Mouse (Mus musculus) forebrain, embryonic 14.5 days (tissue): ENCODE measurements around the gene Itpr1. TPM values are rescaled to one million over a fixed set of nuclear protein-coding genes. Genes with fewer than 3 reads are reported as not detected.
A peak's percentile ranks its signal among the peaks of the same experiment; 100 is the strongest.

Experiments used
- ATAC-seq: fragments of 200-750 bp; cut with Nextera tagmentation; 2 replicates; pipeline ENCODE4 v1.8.0; 2017; ENCODE audit warnings: mild to moderate bottlenecking, moderate library complexity
- DNase-seq: peaks from one replicate; pipeline ENCODE4 v3.0.0-alpha.2; 2015; ENCODE audit warnings: low spot score
- H3K27ac ChIP-seq: fragments of 300-500 bp; sonication (generic); 2 replicates; pipeline ENCODE4 v1.5.1; 2014; ENCODE audit warnings: low read depth, mild to moderate bottlenecking, control low read depth, low read length, moderate library complexity
- H3K27me3 ChIP-seq: fragments of 300-500 bp; sonication (generic); replicated peaks from 2 replicates; pipeline ENCODE4 v1.6.1; 2014; ENCODE audit warnings: low read length, control low read depth, mixed read lengths; ENCODE audit not compliant: control insufficient read depth, insufficient read depth
- H3K36me3 ChIP-seq: fragments of 300-500 bp; sonication (generic); 2 replicates; pipeline ENCODE4 v1.6.1; 2014; ENCODE audit warnings: low read length, control low read depth; ENCODE audit not compliant: control insufficient read depth, insufficient read depth
- H3K4me1 ChIP-seq: fragments of 300-500 bp; sonication (generic); 2 replicates; pipeline ENCODE4 v1.6.1; 2014; ENCODE audit warnings: antibody characterized with exemption, low read length, control low read depth; ENCODE audit not compliant: control insufficient read depth, insufficient read depth
- H3K4me2 ChIP-seq: fragments of 300-500 bp; sonication (generic); 2 replicates; pipeline ENCODE4 v1.6.1; 2014; ENCODE audit warnings: mild to moderate bottlenecking, control low read depth, low read length
- H3K4me3 ChIP-seq: fragments of 300-500 bp; sonication (generic); 2 replicates; pipeline ENCODE4 v1.5.1; 2014; ENCODE audit warnings: low read depth, low read length, control low read depth
- H3K9ac ChIP-seq: fragments of 300-500 bp; sonication (generic); 2 replicates; pipeline ENCODE4 v1.6.1; 2014; ENCODE audit warnings: mild to moderate bottlenecking, low read length, control low read depth, moderate library complexity
- H3K9me3 ChIP-seq: fragments of 300-500 bp; sonication (generic); replicated peaks from 2 replicates; pipeline ENCODE4 v1.6.1; 2016; ENCODE audit warnings: low read length, control low read depth, mixed read lengths; ENCODE audit not compliant: control insufficient read depth
- WGBS: fragments of 180-500 bp; shearing (Covaris S2); extraction: QIAGEN DNeasy Blood & Tissue Kit; methylation state at CpG from one replicate; pipeline ENCODE4 v1.1.7; 2014; 5-methylcytosine and 5-hydroxymethylcytosine counted together
- polyA plus RNA-seq: library from polyadenylated mRNA; unstranded; fragments of >200 nt; fragmentation: Nextera tagmentation; extraction: Ambion mirVana; gene quantifications from 2 replicates; pipeline ENCODE4 v1.2.1, GENCODE M21; 2014

Itpr1 gene
- polyA plus RNA-seq, 1 experiment from 2014 or later = 5.2 TPM

GRCm38 (mm10) chr6:108454061-108454891, 241.4 kb downstream of the Itpr1 start:
- 56% methylated on average over 16 of the region's 16 CpGs for WGBS
- Histone ChIP-seq H3K9me3 (no peaks in the 10 kb centered on the region), H3K27ac (0 out of 2 replicates have a peak overlapping the region, but pooled peaks have one; percentile 15), H3K27me3 (no peaks in the 10 kb centered on the region), H3K9ac (no peak overlapping the region), H3K4me1 (peaks cover 20% of the 10 kb centered on the region), H3K4me3 (no peak overlapping the region), H3K36me3 (no peaks in the 10 kb centered on the region), H3K4me2 (no peak overlapping the region)
- DNase-seq (peak; percentile 55), ATAC-seq (no peak)

- peaks cover 20% of the 10 kb centered on the region for H3K4me1 ChIP-seq
- no peaks in the 10 kb centered on the region for H3K36me3 ChIP-seq
- no peak overlapping the region for H3K9ac ChIP-seq
- no peaks in the 10 kb centered on the region for H3K9me3 ChIP-seq
- H3K4me2 ChIP-seq = no peak overlapping the region
- no peaks in the 10 kb centered on the region for H3K27me3 ChIP-seq
- DNase-seq (peak; percentile 19), ATAC-seq (no peak)
- no peak overlapping the region for H3K4me3 ChIP-seq
- WGBS = 86% methylated on average over 7 of the region's 7 CpGs
- H3K27ac ChIP-seq = no peak overlapping the region
These were observed 242.3 kb downstream of the Itpr1 start for GRCm38 (mm10) chr6:108454979-108455836.

- H3K4me3 ChIP-seq = no peak overlapping the region
- 3% methylated on average over 18 of the region's 18 CpGs for WGBS
- H3K36me3 ChIP-seq = no peaks in the 10 kb centered on the region
- H3K27me3 ChIP-seq = no peaks in the 10 kb centered on the region
- H3K9me3 ChIP-seq = no peaks in the 10 kb centered on the region
- peaks cover 20% of the 10 kb centered on the region for H3K4me1 ChIP-seq
- no peak overlapping the region for H3K9ac ChIP-seq
- no peak overlapping the region for H3K27ac ChIP-seq
- DNase-seq = peak; percentile 63
- peak; percentile 58 for ATAC-seq
- peak overlapping the region; percentile 35 for H3K4me2 ChIP-seq
These were observed 243.6 kb downstream of the Itpr1 start for GRCm38 (mm10) chr6:108456231-108457062.

GRCm38 (mm10) chr6:108457063-108457405, 244.1 kb downstream of the Itpr1 start:
- ATAC-seq = peak; percentile 66
- peak; percentile 62 for DNase-seq
- Histone ChIP-seq H3K36me3 (no peaks in the 10 kb centered on the region), H3K4me2 (peak overlapping the region; percentile 35), H3K9me3 (no peaks in the 10 kb centered on the region), H3K4me1 (peaks cover 20% of the 10 kb centered on the region), H3K9ac (no peak overlapping the region), H3K27me3 (no peaks in the 10 kb centered on the region), H3K4me3 (no peak overlapping the region), H3K27ac (no peak overlapping the region)
- WGBS = 4% methylated on average over 5 of the region's 5 CpGs

GRCm38 (mm10) chr6:108457516-108458181, 244.8 kb downstream of the Itpr1 start:
- H3K27me3 ChIP-seq = no peaks in the 10 kb centered on the region
- no peak overlapping the region for H3K27ac ChIP-seq
- ATAC-seq (peak; percentile 59), DNase-seq (peak; percentile 56)
- 46% methylated on average over 14 of the region's 14 CpGs for WGBS
- H3K4me2 ChIP-seq = no peak overlapping the region
- no peaks in the 10 kb centered on the region for H3K9me3 ChIP-seq
- peaks cover 20% of the 10 kb centered on the region for H3K4me1 ChIP-seq
- no peak overlapping the region for H3K9ac ChIP-seq
- H3K4me3 ChIP-seq = no peak overlapping the region
- H3K36me3 ChIP-seq = no peaks in the 10 kb centered on the region

- H3K36me3 ChIP-seq = no peaks in the 10 kb centered on the region
These were observed 245.3 kb downstream of the Itpr1 start for GRCm38 (mm10) chr6:108458182-108458571.

GRCm38 (mm10) chr6:108458826-108459225, 245.9 kb downstream of the Itpr1 start:
- H3K27me3 ChIP-seq = no peaks in the 10 kb centered on the region
- H3K9ac ChIP-seq = no peak overlapping the region
- ATAC-seq (no peak), DNase-seq (no peak)
- 87% methylated on average over 11 of the region's 11 CpGs for WGBS
- H3K36me3 ChIP-seq = no peaks in the 10 kb centered on the region
- H3K4me3 ChIP-seq = no peak overlapping the region
- H3K9me3 ChIP-seq = no peaks in the 10 kb centered on the region
- H3K4me2 ChIP-seq = no peak overlapping the region
- no peak overlapping the region for H3K27ac ChIP-seq
- peaks cover 20% of the 10 kb centered on the region for H3K4me1 ChIP-seq

More at GRCm38 (mm10) chr6:108458182-108458571, 245.3 kb downstream of the Itpr1 start:
- Histone ChIP-seq H3K9ac (no peak overlapping the region), H3K9me3 (no peaks in the 10 kb centered on the region), H3K4me2 (no peak overlapping the region), H3K27me3 (no peaks in the 10 kb centered on the region), H3K4me3 (no peak overlapping the region), H3K27ac (no peak overlapping the region), H3K4me1 (peaks cover 20% of the 10 kb centered on the region)
- ATAC-seq = no peak
- WGBS = 34% methylated on average over 2 of the region's 2 CpGs
- DNase-seq = no peak

- 89% methylated on average over 8 of the region's 8 CpGs for WGBS
- DNase-seq (no peak), ATAC-seq (no peak)
- Histone ChIP-seq H3K4me1 (0 out of 2 replicates have a peak, but pooled peaks cover 2% of the 10 kb centered on the region), H3K27me3 (no peaks in the 10 kb centered on the region), H3K4me3 (no peak overlapping the region), H3K4me2 (no peak overlapping the region), H3K9me3 (no peaks in the 10 kb centered on the region), H3K27ac (no peak overlapping the region), H3K9ac (no peak overlapping the region), H3K36me3 (no peaks in the 10 kb centered on the region)
These were observed 251.5 kb downstream of the Itpr1 start for GRCm38 (mm10) chr6:108464308-108464979.
